Mouse (Mus musculus): ENCODE data around the gene Grik3.
"Not testable (repeated sequence)": the region's sequence is repeated elsewhere in the genome, so short reads cannot be mapped to it uniquely, and the experiment has no call there.

Grik3 gene

DNA sequence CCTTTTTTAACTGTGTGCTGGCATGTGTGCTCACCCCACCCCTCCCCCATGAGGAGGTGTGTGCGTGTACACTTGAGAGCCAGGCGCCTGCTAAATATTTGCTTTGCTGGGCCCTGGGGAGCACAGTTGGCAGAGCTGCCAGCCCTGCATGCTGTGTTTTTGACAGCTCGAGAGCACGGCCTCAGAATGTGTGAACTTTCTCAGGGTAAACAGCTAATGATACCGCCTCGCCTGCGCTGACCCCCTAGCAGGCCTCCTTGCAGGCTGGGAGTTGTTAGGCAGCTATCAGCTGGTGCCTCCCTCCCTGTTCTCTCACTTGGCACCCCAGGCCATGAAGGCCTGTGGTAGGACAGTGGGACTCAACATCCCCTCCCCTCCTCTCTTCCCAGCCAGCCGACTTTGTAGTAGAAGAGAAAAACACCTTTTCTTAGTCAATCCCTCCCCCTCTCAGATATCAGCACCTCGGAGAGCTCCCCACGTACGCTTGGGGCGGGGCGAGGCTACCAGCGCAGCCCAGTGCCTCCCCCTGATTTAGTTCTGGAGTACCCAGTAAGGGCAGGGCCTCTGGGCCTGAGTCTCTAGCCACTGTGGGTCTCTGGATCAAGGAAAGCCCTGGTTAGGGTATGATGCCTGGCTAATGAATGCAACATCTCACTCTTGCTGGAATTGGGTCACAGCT, 99.9 kb downstream of the Grik3 start:
- in situ Hi-C loops (cut with MboI), result no loop called here

DNA sequence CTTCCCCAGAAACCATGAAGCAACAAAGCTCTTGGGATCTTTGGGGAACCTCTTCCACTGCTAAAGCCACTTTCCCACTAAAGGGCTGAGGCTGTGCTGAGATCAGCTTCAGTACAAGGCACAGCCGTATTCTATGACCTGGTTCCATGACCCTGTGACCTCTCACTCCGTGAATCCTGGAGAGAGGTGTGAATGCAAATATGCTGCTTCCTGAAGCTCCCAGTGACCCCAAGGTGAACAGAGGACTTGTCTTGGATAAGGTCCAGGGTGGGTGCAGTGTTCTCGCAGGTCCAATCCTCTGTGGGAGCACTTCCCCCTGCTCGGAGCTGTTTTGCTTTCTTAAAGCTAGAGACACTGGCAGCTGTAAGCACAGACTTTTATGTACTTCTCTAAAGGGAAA, 102.2 kb downstream of the Grik3 start:
- in situ Hi-C loops (cut with MboI), result no loop called here

DNA sequence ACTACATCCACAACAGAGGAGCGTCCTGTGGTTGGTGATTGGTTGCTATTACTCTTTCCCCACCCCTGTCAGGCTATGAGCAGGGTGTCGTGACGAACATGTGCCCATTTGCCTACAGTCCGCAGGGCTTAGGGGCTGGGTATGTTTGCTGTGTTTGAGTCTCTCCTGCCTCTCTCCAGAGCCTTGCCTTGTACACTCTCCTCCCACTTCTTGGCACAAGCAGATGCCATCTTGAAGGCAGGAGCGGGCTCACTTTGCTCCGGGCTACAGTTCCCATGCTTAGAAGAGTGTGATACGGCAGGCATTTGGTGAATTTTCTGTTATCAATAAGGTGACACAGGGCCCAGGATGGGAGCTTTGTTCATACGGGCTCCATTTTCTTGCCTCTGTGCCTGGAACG, 104.5 kb downstream of the Grik3 start:
- in situ Hi-C loops (cut with MboI), result no loop called here

- in situ Hi-C loops (cut with MboI), result no loop called here
Measured at GRCm38 (mm10) chr4:125598677-125599076, 108.2 kb downstream of the Grik3 start.

DNA sequence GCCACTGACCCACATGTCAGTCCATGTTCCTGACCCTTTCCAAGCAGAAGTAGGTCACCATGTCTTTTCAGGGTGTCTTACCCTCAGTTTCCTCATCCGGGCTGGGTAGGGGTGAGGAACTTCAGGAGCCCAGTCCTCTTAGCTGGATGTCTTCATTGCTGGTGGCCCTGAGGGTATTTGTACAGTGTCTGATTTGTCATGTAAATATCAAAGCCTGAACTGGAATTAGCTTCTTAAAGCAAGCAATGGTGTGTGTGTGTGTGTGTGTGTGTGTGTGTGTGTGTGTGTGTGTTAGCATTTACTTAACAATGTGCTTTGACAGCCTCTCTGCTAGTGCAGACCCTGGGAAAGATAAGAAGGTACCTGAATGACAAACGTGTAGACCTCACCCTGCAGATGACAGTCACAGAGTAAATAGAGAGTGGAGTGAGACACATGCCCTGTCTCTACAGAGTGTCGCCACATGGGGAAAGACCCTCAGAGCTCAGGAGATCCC, 109.1 kb downstream of the Grik3 start:
- in situ Hi-C loops (cut with MboI), result no loop called here

GRCm38 (mm10) chr4:125600642-125601041, 110.1 kb downstream of the Grik3 start:
- in situ Hi-C loops (cut with MboI), result no loop called here

DNA sequence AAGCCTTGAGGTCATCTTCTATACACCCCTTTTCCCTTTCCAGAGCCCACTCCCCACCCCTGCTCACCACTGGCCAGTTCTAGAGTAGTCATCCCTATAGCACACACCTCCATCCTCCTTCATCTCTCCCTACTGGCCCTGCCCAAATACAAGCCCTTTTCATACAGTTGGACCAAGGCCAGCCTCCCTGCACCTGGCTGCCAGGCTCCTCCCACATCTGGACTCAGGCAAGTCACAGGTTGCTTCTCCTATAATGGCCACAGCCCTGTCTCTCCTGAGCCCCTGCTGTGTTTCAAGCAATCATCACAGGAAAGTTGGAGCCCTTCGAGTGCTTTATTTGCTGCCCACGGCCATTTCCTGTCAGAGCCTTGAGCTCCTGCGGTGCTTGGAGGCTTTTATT, 110.8 kb downstream of the Grik3 start:
- in situ Hi-C loops (cut with MboI), result no loop called here

- in situ Hi-C loops (cut with MboI), result no loop called here
Measured at GRCm38 (mm10) chr4:125604494-125604893, 114.0 kb downstream of the Grik3 start.

DNA sequence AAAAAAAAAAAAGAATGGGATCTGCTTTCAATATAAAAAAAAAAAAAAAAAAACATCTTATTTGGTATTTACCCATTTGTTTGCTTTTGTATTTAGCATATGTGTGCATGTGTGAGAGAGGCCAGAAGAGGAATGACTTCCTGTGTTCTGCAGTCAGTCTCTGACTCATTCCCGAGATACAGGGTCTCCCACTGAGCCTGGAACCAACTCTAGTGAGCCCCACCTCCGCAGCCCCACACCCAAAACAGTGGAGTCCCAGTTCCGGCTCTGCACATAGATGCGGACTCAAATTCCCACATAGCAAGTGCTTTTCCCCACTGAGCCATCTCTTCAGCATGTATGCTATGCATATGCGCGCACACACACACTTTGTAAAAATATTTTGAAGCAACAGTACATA, 115.6 kb downstream of the Grik3 start:
- in situ Hi-C loops (cut with MboI), result no loop called here

GRCm38 (mm10) chr4:125607397-125608042, 117.0 kb downstream of the Grik3 start:
- in situ Hi-C loops (cut with MboI), result no loop called here

GRCm38 (mm10) chr4:125608896-125609295, 118.4 kb downstream of the Grik3 start:
- in situ Hi-C loops (cut with MboI), result not testable (repeated sequence)

GRCm38 (mm10) chr4:125609320-125610306, 119.1 kb downstream of the Grik3 start:
- in situ Hi-C loops (cut with MboI), result no loop called here

DNA sequence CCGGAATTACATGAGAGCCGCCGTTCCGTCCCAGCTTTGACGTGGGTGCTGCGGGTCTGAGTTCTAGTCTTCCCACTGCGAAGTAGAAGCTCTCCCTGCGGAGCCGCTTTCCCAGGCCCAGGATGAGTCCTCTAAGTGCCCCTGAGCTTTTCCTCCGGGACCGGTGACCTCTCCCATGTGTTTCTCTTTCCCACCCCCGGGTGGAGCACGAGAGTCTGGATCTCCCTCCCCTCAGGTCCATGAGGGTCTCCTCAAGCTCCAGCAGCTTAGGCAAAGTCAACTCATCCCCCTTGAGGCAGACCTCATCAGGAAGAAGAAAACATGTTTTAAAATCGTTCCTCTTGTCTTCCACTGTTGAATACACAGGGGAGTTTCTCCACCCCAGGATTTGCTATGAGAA, 127.4 kb downstream of the Grik3 start:
- in situ Hi-C loops (cut with MboI), result no loop called here

GRCm38 (mm10) chr4:125618524-125619320, 128.2 kb downstream of the Grik3 start:
- in situ Hi-C loops (cut with MboI), result no loop called here

GRCm38 (mm10) chr4:125624885-125625678, 134.6 kb downstream of the Grik3 start:
- in situ Hi-C loops (cut with MboI), result no loop called here

- in situ Hi-C loops (cut with MboI), result no loop called here
Measured at GRCm38 (mm10) chr4:125629544-125629943, 139.0 kb downstream of the Grik3 start.

- in situ Hi-C loops (cut with MboI), result no loop called here
Measured at GRCm38 (mm10) chr4:125635037-125635436, 144.5 kb downstream of the Grik3 start.

- in situ Hi-C loops (cut with MboI), result no loop called here
Measured at GRCm38 (mm10) chr4:125636616-125637304, 146.3 kb downstream of the Grik3 start.

- in situ Hi-C loops (cut with MboI), result no loop called here
Measured at GRCm38 (mm10) chr4:125637364-125637763, 146.9 kb downstream of the Grik3 start.

- in situ Hi-C loops (cut with MboI), result no loop called here
Measured at GRCm38 (mm10) chr4:125640520-125640919, 150.0 kb downstream of the Grik3 start.
